Mouse (Mus musculus): Measurements from ENCODE around the gene Fam214a. TPM values are rescaled to one million over a fixed set of nuclear protein-coding genes. Genes with fewer than 3 reads are reported as not detected.

The Fam214a gene
- polyA plus RNA-seq, 1 experiment, result 5.1 TPM

DNA sequence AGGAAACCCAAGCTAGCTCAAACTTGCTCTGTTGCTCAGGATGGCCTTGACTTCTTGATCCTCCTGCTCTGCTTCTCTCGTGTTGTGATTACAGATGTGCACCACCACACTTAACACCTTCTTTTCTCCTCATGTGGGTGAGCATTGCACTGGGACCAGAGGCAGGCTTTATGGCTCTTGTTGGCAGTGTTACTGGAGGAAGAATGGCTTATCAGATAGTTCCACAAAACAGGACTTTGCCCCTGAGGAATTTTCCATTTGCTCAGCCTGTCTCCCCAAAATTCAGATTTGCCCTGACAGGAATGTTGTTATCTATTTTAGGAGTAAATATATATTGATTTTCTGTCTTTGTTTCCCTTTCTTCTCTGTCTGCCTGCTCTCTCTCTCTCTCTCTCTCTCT is 82.0 kb downstream of the Fam214a start:
- no peaks in the 10 kb centered on the region for H3K27me3 ChIP-seq (replicated peaks)
- H3K4me3 ChIP-seq (replicated peaks), result no peak overlapping the region
- no peaks in the 10 kb centered on the region for H3K9me3 ChIP-seq
- H3K36me3 ChIP-seq (replicated peaks; ENCODE audit: low read length), result peaks cover 30% of the 10 kb centered on the region
- H3K4me1 ChIP-seq, result peaks cover 58% of the 10 kb centered on the region
- TF ChIP-seq GATA1 (IDR thresholded peaks at IDR 0.05; ENCODE audit: borderline replicate concordance, low read length) (no peak), FLI1 (IDR thresholded peaks at IDR 0.05; ENCODE audit: low read length) (no peak)

DNA sequence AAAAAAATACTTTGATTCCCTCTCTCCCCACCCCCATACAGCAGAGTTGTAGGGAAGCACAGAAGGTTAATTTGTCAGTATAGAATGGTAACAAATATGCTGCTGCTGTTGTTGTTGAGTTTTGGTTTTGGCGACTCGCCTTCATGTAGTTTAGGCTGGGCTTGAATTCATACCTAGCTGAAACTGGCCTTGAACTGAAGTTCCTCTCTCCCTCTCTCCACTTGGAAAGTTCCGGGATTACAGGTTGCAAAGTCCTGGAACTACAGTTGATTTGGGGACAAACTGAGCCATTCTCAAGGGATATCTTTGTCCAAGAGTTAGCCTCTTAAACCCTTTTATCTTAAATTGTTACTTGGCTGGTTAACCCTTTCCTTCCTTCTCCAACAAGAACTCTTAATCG is 83.3 kb downstream of the Fam214a start:
- no peaks in the 10 kb centered on the region for H3K27me3 ChIP-seq (replicated peaks)
- no peaks in the 10 kb centered on the region for H3K9me3 ChIP-seq
- peaks cover 17% of the 10 kb centered on the region for H3K36me3 ChIP-seq (replicated peaks; ENCODE audit: low read length)
- peaks cover 67% of the 10 kb centered on the region for H3K4me1 ChIP-seq
- TF ChIP-seq FLI1 (IDR thresholded peaks at IDR 0.05; ENCODE audit: low read length) (no peak), GATA1 (IDR thresholded peaks at IDR 0.05; ENCODE audit: borderline replicate concordance, low read length) (no peak)
- no peak overlapping the region for H3K4me3 ChIP-seq (replicated peaks)

DNA sequence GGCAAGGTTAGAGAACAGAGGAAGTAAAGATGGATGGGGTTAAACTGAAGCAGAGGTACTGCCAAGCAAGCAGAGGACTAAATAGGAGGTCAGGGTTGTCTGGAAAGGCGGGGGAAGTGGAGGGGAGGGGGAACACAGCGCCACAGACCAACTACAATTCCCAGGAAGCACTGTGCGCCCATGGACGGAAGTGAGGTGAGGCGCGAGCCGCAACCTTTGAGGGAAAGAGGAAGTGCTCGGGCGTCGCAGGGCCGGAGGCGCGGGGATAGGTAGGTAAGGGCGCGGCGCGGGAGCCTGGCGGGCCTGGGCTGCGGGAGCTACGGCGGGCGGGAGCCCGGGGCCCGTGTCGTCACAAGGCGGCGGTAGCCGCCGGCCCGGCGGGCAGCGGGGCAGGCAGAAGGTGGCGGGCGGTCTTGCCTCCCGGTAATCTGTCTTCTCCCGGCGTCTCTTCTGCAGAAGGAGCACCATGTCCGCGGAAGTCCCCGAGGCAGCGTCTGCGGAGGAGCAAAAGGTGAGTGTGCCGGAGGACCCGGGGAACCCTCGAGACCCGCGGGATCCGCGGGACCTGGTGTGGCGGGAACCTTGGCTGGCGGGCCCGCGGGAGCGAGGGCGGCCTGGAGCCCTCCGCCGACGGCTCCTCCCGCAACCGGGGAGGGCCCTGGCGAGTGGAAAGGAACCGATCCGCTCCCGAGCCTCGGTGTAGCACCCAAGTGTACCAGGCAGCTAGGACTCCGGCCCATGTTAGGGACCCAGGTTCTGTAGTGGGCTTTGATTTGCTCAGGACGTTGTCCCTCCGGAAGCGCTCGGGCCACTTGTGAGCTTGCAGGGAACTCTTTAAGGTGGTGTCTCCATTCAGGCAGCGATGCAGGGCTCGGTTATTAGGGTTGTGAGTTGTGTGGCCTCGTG is 85.0 kb downstream of the Fam214a start, which contains the start of gene Arpp19:
Gene Arpp19 (plus strand): TSS at position 164 of the 906 bp plus-strand sequence.
- Histone ChIP-seq H3K9me3 (no peaks in the 10 kb centered on the region), H3K4me1 (peaks cover 65% of the 10 kb centered on the region), H3K27me3 (replicated peaks) (no peaks in the 10 kb centered on the region), H3K4me3 (replicated peaks) (peak within 1 kb of the TSS; percentile 96), H3K36me3 (replicated peaks; ENCODE audit: low read length) (peaks cover 10% of the 10 kb centered on the region)
- TF ChIP-seq FLI1 (IDR thresholded peaks at IDR 0.05; ENCODE audit: low read length) (no peak), GATA1 (IDR thresholded peaks at IDR 0.05; ENCODE audit: borderline replicate concordance, low read length) (no peak)

GRCm38 (mm10) chr9:75038357-75038688 is 85.6 kb downstream of the Fam214a start:
- peak overlapping the region; percentile 96 for H3K4me3 ChIP-seq (replicated peaks)
- no peaks in the 10 kb centered on the region for H3K27me3 ChIP-seq (replicated peaks)
- no peaks in the 10 kb centered on the region for H3K9me3 ChIP-seq
- TF ChIP-seq FLI1 (IDR thresholded peaks at IDR 0.05; ENCODE audit: low read length) (no peak), GATA1 (IDR thresholded peaks at IDR 0.05; ENCODE audit: borderline replicate concordance, low read length) (no peak)
- H3K4me1 ChIP-seq, result peaks cover 62% of the 10 kb centered on the region
- H3K36me3 ChIP-seq (replicated peaks; ENCODE audit: low read length), result peaks cover 15% of the 10 kb centered on the region

GRCm38 (mm10) chr9:75040566-75040965 is 87.9 kb downstream of the Fam214a start:
- H3K4me1 ChIP-seq, result peaks cover 55% of the 10 kb centered on the region
- no peaks in the 10 kb centered on the region for H3K9me3 ChIP-seq
- H3K27me3 ChIP-seq (replicated peaks), result no peaks in the 10 kb centered on the region
- TF ChIP-seq FLI1 (IDR thresholded peaks at IDR 0.05; ENCODE audit: low read length) (no peak), GATA1 (IDR thresholded peaks at IDR 0.05; ENCODE audit: borderline replicate concordance, low read length) (no peak)
- peaks cover 16% of the 10 kb centered on the region for H3K36me3 ChIP-seq (replicated peaks; ENCODE audit: low read length)
- no peak overlapping the region for H3K4me3 ChIP-seq (replicated peaks)

GRCm38 (mm10) chr9:75041840-75042525 is 89.3 kb downstream of the Fam214a start:
- TF ChIP-seq GATA1 (IDR thresholded peaks at IDR 0.05; ENCODE audit: borderline replicate concordance, low read length) (no peak), FLI1 (IDR thresholded peaks at IDR 0.05; ENCODE audit: low read length) (no peak)
- H3K4me1 ChIP-seq, result peaks cover 55% of the 10 kb centered on the region
- H3K9me3 ChIP-seq, result no peaks in the 10 kb centered on the region
- no peaks in the 10 kb centered on the region for H3K27me3 ChIP-seq (replicated peaks)
- no peak overlapping the region for H3K4me3 ChIP-seq (replicated peaks)
- H3K36me3 ChIP-seq (replicated peaks; ENCODE audit: low read length), result peaks cover 28% of the 10 kb centered on the region

DNA sequence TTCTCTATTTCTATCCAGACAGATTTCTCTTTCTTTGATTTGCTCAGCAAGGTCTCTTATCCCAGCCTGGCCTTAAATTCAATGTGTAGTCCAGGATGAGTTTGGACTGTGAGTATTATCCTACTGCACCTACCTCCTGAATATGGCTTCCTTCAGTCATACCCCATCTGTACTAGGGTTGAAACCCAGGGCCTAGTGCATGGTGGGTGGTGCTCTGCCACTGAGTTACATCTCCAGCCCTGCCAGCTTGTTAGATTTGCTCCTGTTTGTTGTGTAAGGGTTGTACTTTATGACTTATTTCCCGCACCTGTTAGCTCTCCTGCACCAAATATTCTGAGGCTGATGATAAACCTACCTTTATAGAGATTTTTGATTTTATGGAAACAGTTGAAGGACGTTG is 90.5 kb downstream of the Fam214a start:
- no peaks in the 10 kb centered on the region for H3K9me3 ChIP-seq
- peaks cover 32% of the 10 kb centered on the region for H3K36me3 ChIP-seq (replicated peaks; ENCODE audit: low read length)
- no peak overlapping the region for H3K4me3 ChIP-seq (replicated peaks)
- no peaks in the 10 kb centered on the region for H3K27me3 ChIP-seq (replicated peaks)
- TF ChIP-seq FLI1 (IDR thresholded peaks at IDR 0.05; ENCODE audit: low read length) (no peak), GATA1 (IDR thresholded peaks at IDR 0.05; ENCODE audit: borderline replicate concordance, low read length) (no peak)
- peaks cover 61% of the 10 kb centered on the region for H3K4me1 ChIP-seq

DNA sequence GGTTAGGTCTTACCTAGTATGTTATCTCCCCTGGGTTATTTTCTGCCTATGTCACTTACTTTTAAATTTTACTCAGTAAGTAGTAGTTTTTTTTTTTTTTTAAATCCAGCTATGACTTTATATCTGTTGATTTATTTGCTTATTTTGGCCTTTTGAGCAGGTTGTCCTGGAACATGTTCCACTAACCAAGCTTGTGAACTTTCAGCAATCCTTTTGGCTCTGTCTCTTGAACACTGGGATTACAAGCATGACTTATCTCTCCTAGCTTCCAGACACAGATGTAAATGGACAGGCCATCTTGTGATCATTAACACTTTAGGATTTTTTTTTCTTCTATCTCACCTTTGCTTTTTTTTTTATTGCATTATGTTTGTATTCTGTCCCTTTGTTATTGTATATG is 94.4 kb downstream of the Fam214a start:
- Histone ChIP-seq H3K4me1 (peaks cover 58% of the 10 kb centered on the region), H3K36me3 (replicated peaks; ENCODE audit: low read length) (peaks cover 25% of the 10 kb centered on the region), H3K9me3 (no peaks in the 10 kb centered on the region), H3K4me3 (replicated peaks) (no peak overlapping the region), H3K27me3 (replicated peaks) (no peaks in the 10 kb centered on the region)
- no peak for TF ChIP-seq GATA1 (IDR thresholded peaks at IDR 0.05; ENCODE audit: borderline replicate concordance, low read length)
- TF ChIP-seq FLI1 (IDR thresholded peaks at IDR 0.05; ENCODE audit: low read length), result no peak

DNA sequence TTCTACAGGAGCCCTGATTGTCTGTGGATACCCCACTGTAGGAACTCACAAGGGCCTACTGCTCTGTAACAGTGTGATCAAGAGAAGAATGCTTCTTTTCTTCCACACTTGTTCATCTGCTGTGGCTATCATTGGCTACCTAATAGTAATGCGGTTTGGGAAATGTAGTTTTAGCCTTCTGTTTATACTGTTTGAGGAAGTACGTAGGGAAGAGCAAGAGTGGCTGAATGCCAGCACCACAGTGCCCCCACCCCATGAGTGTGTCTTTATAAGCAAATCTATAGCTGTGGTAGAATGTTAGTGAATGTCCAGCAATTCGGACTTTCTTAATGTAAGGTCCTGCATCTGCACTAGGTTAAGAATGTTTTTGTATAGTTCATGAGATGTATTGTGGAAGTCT is 96.4 kb downstream of the Fam214a start:
- TF ChIP-seq GATA1 (IDR thresholded peaks at IDR 0.05; ENCODE audit: borderline replicate concordance, low read length) (no peak), FLI1 (IDR thresholded peaks at IDR 0.05; ENCODE audit: low read length) (no peak)
- no peaks in the 10 kb centered on the region for H3K27me3 ChIP-seq (replicated peaks)
- peaks cover 55% of the 10 kb centered on the region for H3K4me1 ChIP-seq
- no peak overlapping the region for H3K4me3 ChIP-seq (replicated peaks)
- H3K36me3 ChIP-seq (replicated peaks; ENCODE audit: low read length), result peaks cover 22% of the 10 kb centered on the region
- no peaks in the 10 kb centered on the region for H3K9me3 ChIP-seq

DNA sequence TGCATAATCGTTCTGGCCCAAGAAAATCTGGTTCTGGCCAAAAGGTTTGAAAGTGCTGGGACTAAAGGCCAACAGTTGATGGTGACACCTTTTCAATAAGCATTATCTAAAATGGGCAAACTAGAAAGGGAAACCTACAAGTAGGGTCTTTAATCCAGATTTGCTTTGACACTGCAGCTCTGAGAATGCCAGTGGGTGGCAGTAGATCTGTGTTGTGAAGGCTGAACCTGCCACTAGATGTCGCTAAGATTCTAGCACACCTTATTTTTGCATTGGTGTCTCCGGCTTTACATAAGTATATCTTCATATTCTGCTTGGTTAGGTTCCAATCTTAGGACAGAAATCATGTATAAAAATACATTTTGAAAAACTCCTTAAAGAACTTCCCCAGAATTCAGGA is 97.3 kb downstream of the Fam214a start:
- H3K4me1 ChIP-seq, result peaks cover 52% of the 10 kb centered on the region
- peaks cover 29% of the 10 kb centered on the region for H3K36me3 ChIP-seq (replicated peaks; ENCODE audit: low read length)
- H3K9me3 ChIP-seq, result no peaks in the 10 kb centered on the region
- no peak for TF ChIP-seq FLI1 (IDR thresholded peaks at IDR 0.05; ENCODE audit: low read length)
- no peak for TF ChIP-seq GATA1 (IDR thresholded peaks at IDR 0.05; ENCODE audit: borderline replicate concordance, low read length)
- no peaks in the 10 kb centered on the region for H3K27me3 ChIP-seq (replicated peaks)
- H3K4me3 ChIP-seq (replicated peaks), result peak overlapping the region; percentile 83
